In genomic region chr5:96941518-96941917, GRCm38 (mm10) we compare ENCODE assay signal across 19 mouse cellular contexts. TPM values are rescaled to one million over a fixed set of nuclear protein-coding genes. Genes with fewer than 3 reads are reported as not detected.
DNase-seq lines count a peak whose midpoint lies in the region; ATAC-seq lines count a peak whose summit lies in the region.
"Had no signal": no experiment of that assay in that cellular context is flagged by ENCODE, and none has a peak within 500 bp of the region (broad histone marks: within the 10 kb centered on the region; RNA-seq: fewer than 3 reads in every experiment).

No protein-coding gene starts in this region.

- H3K36me3 ChIP-seq in forebrain, embryonic 14.5 days (ENCODE audit: control insufficient read depth, insufficient read depth, low read length), result no peaks in the 10 kb centered on the region
- no peaks in the 10 kb centered on the region for H3K36me3 ChIP-seq in forebrain, embryonic 16.5 days (ENCODE audit: control insufficient read depth, insufficient read depth)
- H3K36me3 ChIP-seq in hindbrain, embryonic 16.5 days (ENCODE audit: control insufficient read depth, insufficient read depth, low read length), result no peaks in the 10 kb centered on the region
- no peaks in the 10 kb centered on the region for H3K36me3 ChIP-seq in midbrain, embryonic 15.5 days (replicated peaks)
- H3K36me3 ChIP-seq: embryonic facial prominence, embryonic 10.5 days; limb, embryonic 12.5 days had no signal

- no peak overlapping the region for H3K27ac ChIP-seq in forebrain, embryonic 14.5 days (ENCODE audit: low read depth, low read length)
- no peak overlapping the region for H3K27ac ChIP-seq in forebrain, embryonic 16.5 days (ENCODE audit: low read length)
- H3K27ac ChIP-seq in hindbrain, embryonic 16.5 days (ENCODE audit: low read depth, low read length), result no peak overlapping the region
- H3K27ac ChIP-seq in midbrain, embryonic 15.5 days, result no peak overlapping the region
- H3K27ac ChIP-seq: embryonic facial prominence, embryonic 10.5 days; limb, embryonic 12.5 days had no signal

- no peak overlapping the region for H3K4me2 ChIP-seq in forebrain, embryonic 14.5 days (ENCODE audit: low read length)
- no peak overlapping the region for H3K4me2 ChIP-seq in forebrain, embryonic 16.5 days (ENCODE audit: low read length)
- no peak overlapping the region for H3K4me2 ChIP-seq in hindbrain, embryonic 16.5 days (ENCODE audit: low read length)
- H3K4me2 ChIP-seq in midbrain, embryonic 15.5 days, result no peak overlapping the region
- H3K4me2 ChIP-seq: heart, embryonic 11.5 days; limb, embryonic 12.5 days had no signal

- 87% methylated on average over 2 of the region's 2 CpGs for WGBS in forebrain, embryonic 14.5 days
- 83% methylated on average over 2 of the region's 2 CpGs for WGBS in forebrain, embryonic 16.5 days
- 55% methylated on average over 2 of the region's 2 CpGs for WGBS in hindbrain, embryonic 16.5 days
- 59% methylated on average over 2 of the region's 2 CpGs for WGBS in midbrain, embryonic 15.5 days

- no peak overlapping the region for H3K4me3 ChIP-seq in forebrain, embryonic 14.5 days (ENCODE audit: low read depth, low read length)
- H3K4me3 ChIP-seq in forebrain, embryonic 16.5 days (replicated peaks; ENCODE audit: low read length), result no peak overlapping the region
- H3K4me3 ChIP-seq in hindbrain, embryonic 16.5 days (ENCODE audit: low read length), result no peak overlapping the region
- no peak overlapping the region for H3K4me3 ChIP-seq in midbrain, embryonic 15.5 days
- H3K4me3 ChIP-seq: embryonic facial prominence, embryonic 10.5 days; limb, embryonic 12.5 days had no signal

- H3K27me3 ChIP-seq in forebrain, embryonic 14.5 days (replicated peaks; ENCODE audit: control insufficient read depth, insufficient read depth, low read length), result no peaks in the 10 kb centered on the region
- no peaks in the 10 kb centered on the region for H3K27me3 ChIP-seq in forebrain, embryonic 16.5 days (replicated peaks; ENCODE audit: control insufficient read depth, insufficient read depth, low read length)
- H3K27me3 ChIP-seq in hindbrain, embryonic 16.5 days (replicated peaks; ENCODE audit: control insufficient read depth, insufficient read depth, low read length), result no peaks in the 10 kb centered on the region
- H3K27me3 ChIP-seq in midbrain, embryonic 15.5 days (replicated peaks), result no peaks in the 10 kb centered on the region
- H3K27me3 ChIP-seq: limb, embryonic 12.5 days had no signal

- peak; percentile 46; the same call in 1 of the 2 replicates for ATAC-seq in forebrain, embryonic 14.5 days
- ATAC-seq in forebrain, embryonic 16.5 days, result no peak
- 0 out of 2 replicates have a peak, but pooled peaks have one; percentile 6 for ATAC-seq in common myeloid progenitor, adult 5-6 weeks (replicated peaks; ENCODE audit: low read depth, poor library complexity, severe bottlenecking)
- peak; percentile 74 for ATAC-seq in hindbrain, embryonic 16.5 days
- peak; percentile 71 for ATAC-seq in midbrain, embryonic 15.5 days (replicated peaks)

- H3K9me3 ChIP-seq in forebrain, embryonic 14.5 days (replicated peaks; ENCODE audit: control insufficient read depth, low read length), result no peaks in the 10 kb centered on the region
- H3K9me3 ChIP-seq in forebrain, embryonic 16.5 days (ENCODE audit: control insufficient read depth, low read length), result no peaks in the 10 kb centered on the region
- no peaks in the 10 kb centered on the region for H3K9me3 ChIP-seq in hindbrain, embryonic 16.5 days (ENCODE audit: control insufficient read depth, low read length)
- no peaks in the 10 kb centered on the region for H3K9me3 ChIP-seq in midbrain, embryonic 15.5 days
- H3K9me3 ChIP-seq: embryonic facial prominence, embryonic 10.5 days; limb, embryonic 12.5 days had no signal

- no peak for DNase-seq in forebrain, embryonic 14.5 days (ENCODE audit: low spot score)
- DNase-seq in testis, postnatal 10 days (ENCODE audit: low spot score), result no peak
- DNase-seq in frontal cortex, postnatal 14 days (ENCODE audit: low spot score in 2 of 2), result no peak
- no peak for DNase-seq in heart, adult 8-10 months (ENCODE audit: low spot score)
- DNase-seq: adrenal gland, adult 2 months; cerebellum, postnatal 25 days; gastrocnemius, postnatal 25 days; heart, postnatal 14 days; kidney, adult 11 months; kidney, postnatal 25 days; layer of hippocampus, adult 9-11 months; thymus, adult 18-20 months had no signal

- H3K4me1 ChIP-seq in forebrain, embryonic 14.5 days (ENCODE audit: control insufficient read depth, insufficient read depth, low read length), result no peaks in the 10 kb centered on the region
- H3K4me1 ChIP-seq in forebrain, embryonic 16.5 days (replicated peaks; ENCODE audit: control insufficient read depth, insufficient read depth, low read length), result peaks cover 6% of the 10 kb centered on the region
- no peaks in the 10 kb centered on the region; the same call in 1 of the 2 replicates for H3K4me1 ChIP-seq in hindbrain, embryonic 16.5 days (ENCODE audit: control insufficient read depth, insufficient read depth, low read depth, low read length)
- peaks cover 14% of the 10 kb centered on the region; the same call in 1 of the 2 replicates for H3K4me1 ChIP-seq in midbrain, embryonic 15.5 days
- H3K4me1 ChIP-seq: limb, embryonic 12.5 days had no signal

- H3K9ac ChIP-seq in forebrain, embryonic 14.5 days (ENCODE audit: low read length), result no peak overlapping the region
- no peak overlapping the region for H3K9ac ChIP-seq in forebrain, embryonic 16.5 days (replicated peaks; ENCODE audit: low read depth, low read length)
- no peak overlapping the region for H3K9ac ChIP-seq in hindbrain, embryonic 16.5 days (ENCODE audit: low read depth, low read length)
- H3K9ac ChIP-seq in midbrain, embryonic 15.5 days, result no peak overlapping the region
- H3K9ac ChIP-seq: limb, embryonic 12.5 days had no signal

RNA-seq across cellular contexts. Expression of gene Bmp2k, which starts 56.0 kb away (rescaled TPM):
- 7.1 and 8.1 TPM in 2 replicates for polyA plus RNA-seq in forebrain, embryonic 14.5 days (2014; fragmentation: Nextera tagmentation; extraction: Ambion mirVana)
- polyA plus RNA-seq in forebrain, embryonic 16.5 days (2015; fragmentation: Nextera tagmentation; extraction: Ambion mirVana), result 7.2 and 8.3 TPM in 2 replicates
- total RNA-seq in common myeloid progenitor, adult 5-6 weeks (2017), result 24.6 and 29.1 TPM in 2 replicates
- polyA plus RNA-seq in hindbrain, embryonic 16.5 days (2015; fragmentation: Nextera tagmentation; extraction: Ambion mirVana), result 7.8 and 8.9 TPM in 2 replicates
- polyA plus RNA-seq in midbrain, embryonic 15.5 days (2015; fragmentation: Nextera tagmentation; extraction: Ambion mirVana), result 9.2 and 9.9 TPM in 2 replicates
- 1 to 10 TPM; 6.3 to 6.9 (median 6.6) TPM for total RNA-seq in heart, adult 8-10 months (2022)
